27 mouse cellular contexts compared by ENCODE assay signal in the genomic region with DNA sequence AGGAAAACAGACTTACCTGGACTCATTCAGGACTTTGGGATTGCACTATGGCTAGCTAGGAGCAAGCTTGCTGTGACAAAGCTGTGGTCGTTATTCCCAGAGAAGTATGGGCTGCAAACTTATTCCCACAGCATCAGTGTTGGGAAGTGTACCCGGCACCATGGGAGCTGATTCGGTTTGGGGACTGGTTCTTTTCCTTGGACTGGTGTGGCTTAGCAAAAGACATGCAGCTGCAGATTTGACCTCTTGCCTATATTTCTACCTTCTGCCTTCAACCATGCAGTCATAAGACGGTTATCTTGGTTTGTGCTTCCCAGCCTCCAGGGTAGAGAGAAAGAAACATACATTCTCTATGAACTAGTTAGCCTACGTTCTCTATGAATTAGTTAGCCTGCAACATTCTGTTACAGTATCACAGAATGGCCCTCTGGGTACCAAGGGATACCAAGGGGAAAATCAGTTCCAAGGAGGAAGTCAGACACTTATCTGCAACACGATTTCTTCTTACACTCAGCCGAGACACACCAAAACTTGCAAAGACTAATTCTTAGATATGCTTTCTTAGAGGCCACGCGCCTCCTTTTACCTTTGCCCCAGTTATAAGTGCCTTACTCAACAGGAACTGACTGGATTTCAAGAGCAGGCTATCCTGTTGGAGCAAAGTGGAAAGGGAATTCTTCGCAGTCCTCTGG. TPM values are rescaled to one million over a fixed set of nuclear protein-coding genes. Genes with fewer than 3 reads are reported as not detected.
DNase-seq lines count a peak whose midpoint lies in the region; ATAC-seq and TF ChIP-seq lines count a peak whose summit lies in the region.
"Had no signal": no experiment of that assay in that cellular context is flagged by ENCODE, and none has a peak within 500 bp of the region (broad histone marks: within the 10 kb centered on the region; RNA-seq: fewer than 3 reads in every experiment).

No protein-coding gene starts in this region.

- no peaks in the 10 kb centered on the region for H3K9me3 ChIP-seq in intestine, postnatal 0 days (ENCODE audit: control insufficient read depth)
- no peaks in the 10 kb centered on the region for H3K9me3 ChIP-seq in stomach, postnatal 0 days (ENCODE audit: control insufficient read depth, low read length)
- H3K9me3 ChIP-seq in kidney, embryonic 14.5 days (ENCODE audit: control insufficient read depth, low read length) = peaks cover 3% of the 10 kb centered on the region; the same call in 1 of the 2 replicates
- H3K9me3 ChIP-seq: embryonic facial prominence, embryonic 15.5 days; heart, embryonic 15.5 days had no signal

- 0 out of 2 replicates have a peak, but pooled peaks have one; percentile 15 for ATAC-seq in intestine, postnatal 0 days
- no peak for ATAC-seq in stomach, postnatal 0 days (ENCODE audit: low FRiP score, low TSS enrichment)
- ATAC-seq in kidney, embryonic 14.5 days (ENCODE audit: low FRiP score, low TSS enrichment) = no peak
- ATAC-seq: forebrain, embryonic 14.5 days; forebrain, postnatal 0 days; hindbrain, embryonic 16.5 days had no signal

- no peaks in the 10 kb centered on the region for H3K36me3 ChIP-seq in intestine, postnatal 0 days (ENCODE audit: control insufficient read depth, insufficient read depth)
- no peaks in the 10 kb centered on the region for H3K36me3 ChIP-seq in stomach, postnatal 0 days (ENCODE audit: control insufficient read depth, insufficient read depth, low read length)
- H3K36me3 ChIP-seq in kidney, embryonic 14.5 days (ENCODE audit: control insufficient read depth, insufficient read depth, low read length) = no peaks in the 10 kb centered on the region
- H3K36me3 ChIP-seq: embryonic facial prominence, embryonic 12.5 days; embryonic facial prominence, embryonic 15.5 days; heart, embryonic 12.5 days; heart, embryonic 15.5 days; hindbrain, embryonic 10.5 days; hindbrain, embryonic 13.5 days had no signal

- no peak overlapping the region for H3K9ac ChIP-seq in intestine, postnatal 0 days (ENCODE audit: low read depth, low read length)
- no peak overlapping the region for H3K9ac ChIP-seq in stomach, postnatal 0 days (ENCODE audit: low read length)
- H3K9ac ChIP-seq in kidney, embryonic 14.5 days (ENCODE audit: low read depth, low read length) = no peak overlapping the region
- H3K9ac ChIP-seq: embryonic facial prominence, embryonic 12.5 days; embryonic facial prominence, embryonic 15.5 days; forebrain, postnatal 0 days; heart, embryonic 12.5 days; heart, embryonic 15.5 days; hindbrain, embryonic 13.5 days had no signal

- no peak for TF ChIP-seq CTCF in gastrocnemius, adult 2 months (IDR thresholded peaks at IDR 0.05)
- TF ChIP-seq CTCF in intestine, postnatal 0 days (IDR thresholded peaks at IDR 0.05; ENCODE audit: low read depth) = no peak
- TF ChIP-seq CTCF in stomach, postnatal 0 days (IDR thresholded peaks at IDR 0.05; ENCODE audit: low read depth) = no peak

- H3K4me1 ChIP-seq in intestine, postnatal 0 days (replicated peaks; ENCODE audit: control insufficient read depth, insufficient read depth, low read length) = 0 out of 2 replicates have a peak, but pooled peaks cover 13% of the 10 kb centered on the region
- H3K4me1 ChIP-seq in stomach, postnatal 0 days (replicated peaks; ENCODE audit: control insufficient read depth, insufficient read depth) = peaks cover 2% of the 10 kb centered on the region; the same call in 1 of the 2 replicates
- no peaks in the 10 kb centered on the region for H3K4me1 ChIP-seq in kidney, embryonic 14.5 days (ENCODE audit: control insufficient read depth, insufficient read depth, low read length)
- H3K4me1 ChIP-seq: embryonic facial prominence, embryonic 12.5 days; heart, embryonic 12.5 days; hindbrain, embryonic 10.5 days; hindbrain, embryonic 13.5 days had no signal

- no peak overlapping the region; the same call in 1 of the 2 replicates for H3K4me2 ChIP-seq in intestine, postnatal 0 days (replicated peaks; ENCODE audit: low read depth)
- no peak overlapping the region for H3K4me2 ChIP-seq in stomach, postnatal 0 days (replicated peaks; ENCODE audit: low read depth)
- no peak overlapping the region for H3K4me2 ChIP-seq in kidney, embryonic 14.5 days (replicated peaks; ENCODE audit: low read depth, low read length)
- H3K4me2 ChIP-seq: embryonic facial prominence, embryonic 12.5 days; embryonic facial prominence, embryonic 15.5 days; heart, embryonic 12.5 days; heart, embryonic 15.5 days; hindbrain, embryonic 13.5 days had no signal

- peak; percentile 2 for DNase-seq in gastrocnemius, postnatal 25 days
- no peak for DNase-seq in gastrocnemius, adult 2 months
- DNase-seq in thymus, postnatal 4 days = peak; percentile 5
- DNase-seq in thymus, postnatal 25 days = no peak
- DNase-seq in stomach, postnatal 0 days (ENCODE audit: low spot score) = peak; percentile 41
- DNase-seq in lung, postnatal 4 days = no peak
- DNase-seq: adrenal gland, adult 2 months; adrenal gland, postnatal 14 days; cerebellum, adult 11 months; cerebellum, adult 2 months; cerebellum, postnatal 14 days; forebrain, postnatal 0 days; gastrocnemius, postnatal 10 days; heart, postnatal 10 days; heart, postnatal 36 days; kidney, adult 11 months had no signal

- TF ChIP-seq EP300 in stomach, postnatal 0 days (optimal IDR thresholded peaks at IDR 0.05) = no peak

- no peak overlapping the region for H3K27ac ChIP-seq in gastrocnemius, adult 2 months
- H3K27ac ChIP-seq in intestine, postnatal 0 days (ENCODE audit: low read depth, low read length) = peak overlapping the region; percentile 84
- peak overlapping the region; percentile 56 for H3K27ac ChIP-seq in stomach, postnatal 0 days (replicated peaks)
- no peak overlapping the region for H3K27ac ChIP-seq in kidney, embryonic 14.5 days (ENCODE audit: low read depth, low read length)
- H3K27ac ChIP-seq: embryonic facial prominence, embryonic 12.5 days; embryonic facial prominence, embryonic 15.5 days; heart, adult 2 months; heart, embryonic 15.5 days; hindbrain, embryonic 10.5 days; hindbrain, embryonic 13.5 days had no signal

- intact Hi-C loops in gastrocnemius, adult 2 months (cut with DNase I) = no loop called here

- no peak overlapping the region for H3K4me3 ChIP-seq in gastrocnemius, adult 2 months
- H3K4me3 ChIP-seq in intestine, postnatal 0 days (ENCODE audit: low read depth, low read length) = no peak overlapping the region
- H3K4me3 ChIP-seq in stomach, postnatal 0 days (ENCODE audit: low read depth, low read length) = no peak overlapping the region
- no peak overlapping the region for H3K4me3 ChIP-seq in kidney, embryonic 14.5 days (ENCODE audit: low read length)
- H3K4me3 ChIP-seq: embryonic facial prominence, embryonic 12.5 days; embryonic facial prominence, embryonic 15.5 days; heart, adult 2 months; heart, embryonic 12.5 days; heart, embryonic 15.5 days; hindbrain, embryonic 10.5 days; hindbrain, embryonic 13.5 days had no signal

- H3K27me3 ChIP-seq in intestine, postnatal 0 days (replicated peaks; ENCODE audit: control insufficient read depth, insufficient read depth, low read length) = no peaks in the 10 kb centered on the region
- no peaks in the 10 kb centered on the region for H3K27me3 ChIP-seq in stomach, postnatal 0 days (ENCODE audit: control insufficient read depth, insufficient read depth, low read length)
- H3K27me3 ChIP-seq in kidney, embryonic 14.5 days (ENCODE audit: control insufficient read depth, insufficient read depth, low read length) = no peaks in the 10 kb centered on the region
- H3K27me3 ChIP-seq: embryonic facial prominence, embryonic 12.5 days; embryonic facial prominence, embryonic 15.5 days; heart, embryonic 12.5 days; heart, embryonic 15.5 days; hindbrain, embryonic 13.5 days had no signal

- WGBS in intestine, postnatal 0 days = 43% methylated on average over 10 of the region's 10 CpGs
- 79% methylated on average over 10 of the region's 10 CpGs for WGBS in stomach, postnatal 0 days
- WGBS in kidney, embryonic 14.5 days = 90% methylated on average over 10 of the region's 10 CpGs

RNA-seq across cellular contexts. Expression of a gene that starts 1.7 kb away (rescaled TPM):
- 1 to 10 TPM; 9.7 to 9.8 TPM for total RNA-seq in gastrocnemius, postnatal 25 days (2021)
- total RNA-seq in gastrocnemius, adult 2 months (2021) = 10 to 100 TPM in 1 of 2 experiments, 1 to 10 TPM in 1; 6.6 to 10.1 TPM
- polyA plus RNA-seq in intestine, postnatal 0 days (2015; fragmentation: Nextera tagmentation; extraction: Ambion mirVana) = 526 and 586 TPM in 2 replicates
- polyA plus RNA-seq in stomach, postnatal 0 days (2015; fragmentation: Nextera tagmentation; extraction: Ambion mirVana) = 412 and 435 TPM in 2 replicates
- polyA plus RNA-seq in kidney, embryonic 14.5 days (2014; fragmentation: Nextera tagmentation; extraction: Ambion mirVana) = 24.6 and 26.4 TPM in 2 replicates

Comparison
In these comparisons a context has a peak if more than half of its experiments do, and no peak if none do; other contexts are left out.
1. DNase-seq: peak in gastrocnemius, postnatal 25 days (single experiment), thymus, postnatal 4 days (single experiment) and stomach, postnatal 0 days (single experiment); none in gastrocnemius, adult 2 months (single experiment), thymus, postnatal 25 days (single experiment) and lung, postnatal 4 days (0 of 2).
2. H3K27ac ChIP-seq: peak in intestine, postnatal 0 days (single experiment) and stomach, postnatal 0 days (single experiment); none in gastrocnemius, adult 2 months (single experiment) and kidney, embryonic 14.5 days (single experiment).
3. RNA of a gene that starts 1.7 kb away (polyA plus RNA-seq): 526 to 586 TPM in intestine, postnatal 0 days and 412 to 435 TPM in stomach, postnatal 0 days; 24.6 to 26.4 TPM in kidney, embryonic 14.5 days; every median in the first group is over 10 times any median in the second.